In the genomic region with DNA sequence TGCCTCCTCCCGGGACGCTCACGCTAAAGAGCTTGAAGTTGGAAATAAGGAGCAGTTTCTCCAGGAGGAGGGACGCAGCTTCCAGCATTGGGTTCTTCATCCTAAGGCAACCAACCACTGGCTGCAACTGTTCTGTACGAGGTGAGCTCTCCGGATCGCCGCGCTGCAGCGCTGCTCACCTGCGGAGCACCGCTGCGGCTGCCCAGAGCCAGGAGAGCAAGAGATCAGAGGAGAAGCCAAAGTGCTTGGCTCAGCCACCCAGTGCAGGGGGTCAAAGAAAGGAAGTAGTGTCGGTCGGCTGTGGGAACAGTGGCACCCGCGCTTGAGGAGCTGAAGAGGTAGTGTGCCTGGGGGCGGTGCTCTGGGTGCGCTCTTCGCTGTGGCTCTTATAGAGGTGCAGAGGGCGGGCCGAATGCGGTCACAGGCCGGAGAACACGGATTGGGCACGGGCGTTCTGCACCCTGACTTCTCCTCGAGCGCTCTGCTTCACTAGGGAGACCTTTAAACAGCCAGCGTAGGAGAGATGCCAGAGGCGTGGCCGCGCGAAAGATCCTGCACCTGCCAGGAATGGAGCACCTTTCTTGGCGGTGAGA, we compare ENCODE assay signal across 8 mouse cellular contexts. TPM values are rescaled to one million over a fixed set of nuclear protein-coding genes. Genes with fewer than 3 reads are reported as not detected.
A peak's percentile ranks its signal among the peaks of the same experiment; 100 is the strongest.
DNase-seq lines count a peak whose midpoint lies in the region; ATAC-seq and TF ChIP-seq lines count a peak whose summit lies in the region.

Lrat (minus strand) TSS at position 361 of the 593 bp plus-strand sequence.

- H3K27me3 ChIP-seq in forebrain, embryonic 14.5 days (replicated peaks; ENCODE audit: control insufficient read depth, insufficient read depth, low read length), result peaks cover 18% of the 10 kb centered on the region; the same call in 1 of the 2 replicates
- H3K27me3 ChIP-seq in liver, postnatal 0 days (ENCODE audit: insufficient read depth, low read length), result peaks cover 15% of the 10 kb centered on the region

- under 1% methylated on average over 35 of the region's 35 CpGs for WGBS in forebrain, embryonic 14.5 days
- 1% methylated on average over 35 of the region's 35 CpGs for WGBS in liver, postnatal 0 days (ENCODE audit: insufficient replicate concordance)

- H3K9me3 ChIP-seq in forebrain, embryonic 14.5 days (replicated peaks; ENCODE audit: control insufficient read depth, low read length), result no peaks in the 10 kb centered on the region
- no peaks in the 10 kb centered on the region for H3K9me3 ChIP-seq in liver, postnatal 0 days (ENCODE audit: low read length)

- H3K4me2 ChIP-seq in forebrain, embryonic 14.5 days (ENCODE audit: low read length), result peak within 1 kb of the TSS; percentile 95
- peak within 1 kb of the TSS; percentile 65 for H3K4me2 ChIP-seq in liver, postnatal 0 days (ENCODE audit: low read depth, low read length)

- no peaks in the 10 kb centered on the region for H3K36me3 ChIP-seq in forebrain, embryonic 14.5 days (ENCODE audit: control insufficient read depth, insufficient read depth, low read length)
- H3K36me3 ChIP-seq in liver, postnatal 0 days (replicated peaks; ENCODE audit: insufficient read depth, low read length), result no peaks in the 10 kb centered on the region

- peak; percentile 14 for DNase-seq in urinary bladder, postnatal 14 days (ENCODE audit: low spot score)
- DNase-seq in urinary bladder, postnatal 10 days (ENCODE audit: low spot score), result no peak
- DNase-seq in forebrain, embryonic 14.5 days (ENCODE audit: low spot score), result peak; percentile 21
- DNase-seq in kidney, adult 11 months, result peak; percentile 75
- DNase-seq in liver, postnatal 0 days, result peak; percentile 46
- peak; percentile 2 for DNase-seq in ovary, postnatal 14 days (ENCODE audit: low spot score)
- no peak for DNase-seq in natural killer cell, adult 2 months (ENCODE audit: low spot score in 2 of 2)
- DNase-seq in layer of hippocampus, adult 9-11 months, result no peak

- ATAC-seq in forebrain, embryonic 14.5 days, result peak; percentile 56
- peak; percentile 56 for ATAC-seq in liver, postnatal 0 days

- no peak for TF ChIP-seq EP300 in liver, postnatal 0 days (IDR thresholded peaks at IDR 0.05; ENCODE audit: low read depth)

- H3K4me3 ChIP-seq in forebrain, embryonic 14.5 days (ENCODE audit: low read depth, low read length), result peak within 1 kb of the TSS; percentile 49
- peak within 1 kb of the TSS; percentile 40 for H3K4me3 ChIP-seq in liver, postnatal 0 days (ENCODE audit: low read depth, low read length)

- TF ChIP-seq CTCF in liver, postnatal 0 days (IDR thresholded peaks at IDR 0.05; ENCODE audit: low read depth), result no peak

- peaks cover 8% of the 10 kb centered on the region for H3K4me1 ChIP-seq in forebrain, embryonic 14.5 days (ENCODE audit: control insufficient read depth, insufficient read depth, low read length)
- no peaks in the 10 kb centered on the region for H3K4me1 ChIP-seq in liver, postnatal 0 days (ENCODE audit: insufficient read depth)

- H3K9ac ChIP-seq in forebrain, embryonic 14.5 days (ENCODE audit: low read length), result peak within 1 kb of the TSS; percentile 50
- peak within 1 kb of the TSS; percentile 16; the same call in 1 of the 2 replicates for H3K9ac ChIP-seq in liver, postnatal 0 days (replicated peaks)

- no peak within 1 kb of the TSS for H3K27ac ChIP-seq in forebrain, embryonic 14.5 days (ENCODE audit: low read depth, low read length)
- no peak within 1 kb of the TSS for H3K27ac ChIP-seq in liver, postnatal 0 days (ENCODE audit: low read depth)

RNA-seq across cellular contexts. Expression of gene Lrat, which starts in this region (rescaled TPM):
- polyA plus RNA-seq in forebrain, embryonic 14.5 days (2014; fragmentation: Nextera tagmentation; extraction: Ambion mirVana), result 0.05 and 0.12 TPM in 2 replicates
- polyA plus RNA-seq in liver, postnatal 0 days (2015; fragmentation: Nextera tagmentation; extraction: Ambion mirVana), result 3.3 and 3.6 TPM in 2 replicates

Comparison
In these comparisons a context has a peak if more than half of its experiments do, and no peak if none do; other contexts are left out.
1. DNase-seq: peak in urinary bladder, postnatal 14 days (single experiment), kidney, adult 11 months (single experiment), liver, postnatal 0 days (single experiment) and ovary, postnatal 14 days (single experiment); none in urinary bladder, postnatal 10 days (single experiment), natural killer cell, adult 2 months (0 of 2) and layer of hippocampus, adult 9-11 months (single experiment).
2. Peak in DNase-seq, ATAC-seq, H3K4me3 ChIP-seq, H3K9ac ChIP-seq and H3K4me2 ChIP-seq in forebrain, embryonic 14.5 days; RNA of the gene not detected or under 1 TPM.